Mouse (Mus musculus): ENCODE measurements around the gene Ifnl2.

DNA sequence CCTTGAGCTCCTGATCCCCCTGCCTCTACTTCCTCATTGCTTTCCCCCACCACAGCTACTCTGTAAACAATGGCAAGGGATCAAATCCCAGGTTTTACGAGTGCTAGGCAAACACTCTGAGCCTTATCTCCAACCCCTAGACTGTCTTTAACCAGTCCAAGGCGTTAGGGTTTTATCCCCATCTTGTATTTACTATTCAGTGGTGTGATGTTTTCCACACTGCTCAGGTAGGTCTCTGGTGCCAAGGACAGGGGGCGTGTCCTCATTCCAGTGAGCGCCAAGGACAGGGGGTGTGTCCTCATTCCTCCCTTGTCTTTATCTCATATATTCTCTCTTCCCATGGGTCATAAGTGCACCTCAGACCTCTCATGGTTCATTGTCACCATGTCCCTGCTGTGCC, 30.3 kb upstream of the Ifnl2 start, which contains the start of gene Sycn:
- TF ChIP-seq CTCF (IDR thresholded peaks at IDR 0.05; ENCODE audit: extremely low read depth, insufficient read depth, low read length): no peak
- no peak for TF ChIP-seq POLR2A (IDR thresholded peaks at IDR 0.05; ENCODE audit: extremely low read depth, insufficient read depth, low read length)

Data from cortical plate, adult 2 months (tissue).